Mouse (Mus musculus) heart, embryonic 12.5 days (tissue): ENCODE results near the gene Rasgrp2. TPM values are rescaled to one million over a fixed set of nuclear protein-coding genes. Genes with fewer than 3 reads are reported as not detected.

Experiments
- ATAC-seq: fragments of 200-750 bp; cut with Nextera tagmentation; 2 replicates; pipeline ENCODE4 v1.8.0; 2017; ENCODE audit warnings: moderate TSS enrichment, moderate library complexity; ENCODE audit not compliant: insufficient number of reproducible peaks, low FRiP score
- H3K27ac ChIP-seq: fragments of 300-500 bp; sonication (generic); 2 replicates; pipeline ENCODE4 v1.5.1; 2016; ENCODE audit warnings: mild to moderate bottlenecking, moderate library complexity; ENCODE audit not compliant: poor library complexity, severe bottlenecking
- H3K27me3 ChIP-seq: fragments of 300-500 bp; sonication (generic); replicated peaks from 2 replicates; pipeline ENCODE4 v1.6.1; 2016; ENCODE audit warnings: mild to moderate bottlenecking, moderate library complexity
- H3K36me3 ChIP-seq: fragments of 300-500 bp; sonication (generic); 2 replicates; pipeline ENCODE4 v1.6.1; 2016; ENCODE audit warnings: mild to moderate bottlenecking, moderate library complexity
- H3K4me1 ChIP-seq: fragments of 300-500 bp; sonication (generic); replicated peaks from 2 replicates; pipeline ENCODE4 v1.6.1; 2016; ENCODE audit warnings: mild to moderate bottlenecking
- H3K4me2 ChIP-seq: fragments of 300-500 bp; sonication (generic); 2 replicates; pipeline ENCODE4 v1.6.1; 2016; ENCODE audit warnings: mild to moderate bottlenecking, moderate library complexity
- H3K4me3 ChIP-seq: fragments of 300-500 bp; sonication (generic); 2 replicates; pipeline ENCODE4 v1.5.1; 2016; ENCODE audit warnings: mild to moderate bottlenecking
- H3K9ac ChIP-seq: fragments of 300-500 bp; sonication (generic); 2 replicates; pipeline ENCODE4 v1.6.1; 2016; ENCODE audit warnings: mild to moderate bottlenecking, moderate library complexity
- H3K9me3 ChIP-seq: fragments of 300-500 bp; sonication (generic); replicated peaks from 2 replicates; pipeline ENCODE4 v1.6.1; 2016; ENCODE audit warnings: mild to moderate bottlenecking, moderate library complexity
- WGBS: fragments of 180-500 bp; shearing (Covaris S2); methylation state at CpG from one replicate; pipeline ENCODE4 v1.1.7; 2016; 5-methylcytosine and 5-hydroxymethylcytosine counted together
- polyA plus RNA-seq: library from polyadenylated mRNA; unstranded; fragments of >200 nt; fragmentation: Nextera tagmentation; extraction: Ambion mirVana; gene quantifications from 2 replicates; pipeline ENCODE4 v1.2.1, GENCODE M21; 2016

Rasgrp2 gene
- polyA plus RNA-seq, 1 experiment from 2014 or later, result 45.8 TPM

DNA sequence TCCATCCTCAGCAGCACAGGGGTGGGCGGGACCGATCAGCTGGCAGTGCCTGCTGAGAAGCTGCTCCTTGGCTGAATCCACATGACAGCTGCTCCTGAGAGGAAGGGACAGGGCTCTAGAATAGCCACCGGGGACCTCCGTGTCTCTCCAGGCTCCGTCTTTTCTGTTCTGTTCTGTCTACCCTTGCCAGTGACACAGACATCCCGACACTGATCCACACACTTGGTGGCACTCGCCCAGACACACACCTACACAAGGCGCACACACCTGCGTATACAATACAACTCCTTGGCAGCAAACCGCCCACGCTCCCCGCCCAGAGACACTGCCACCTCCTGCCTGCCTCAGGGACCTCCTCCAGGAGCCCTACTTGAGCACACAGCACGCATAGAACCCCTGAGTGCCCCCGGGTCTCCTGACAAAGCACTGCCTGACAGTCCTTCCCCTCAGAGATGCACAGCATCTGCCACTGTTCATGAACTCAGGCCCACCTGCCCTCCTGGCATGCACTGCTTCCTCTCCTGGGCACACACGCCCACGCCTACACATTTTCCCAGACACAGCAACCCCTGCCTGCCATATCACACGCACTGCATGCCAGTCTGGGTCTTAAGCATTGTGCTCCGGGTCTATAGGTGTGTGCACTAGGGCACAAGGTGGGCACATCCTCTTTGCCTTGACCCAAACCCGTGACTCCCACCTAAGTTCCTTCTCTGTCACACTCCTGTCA, 21.5 kb downstream of the Rasgrp2 start:
- peaks cover 27% of the 10 kb centered on the region for H3K4me1 ChIP-seq
- peaks cover 91% of the 10 kb centered on the region for H3K27me3 ChIP-seq
- no peak overlapping the region for H3K4me3 ChIP-seq
- no peak overlapping the region for H3K9ac ChIP-seq
- H3K27ac ChIP-seq, result no peak overlapping the region
- no peaks in the 10 kb centered on the region for H3K36me3 ChIP-seq
- H3K4me2 ChIP-seq, result no peak overlapping the region
- no peak for ATAC-seq
- WGBS, result 54% methylated on average over 19 of the region's 19 CpGs
- H3K9me3 ChIP-seq, result no peaks in the 10 kb centered on the region

DNA sequence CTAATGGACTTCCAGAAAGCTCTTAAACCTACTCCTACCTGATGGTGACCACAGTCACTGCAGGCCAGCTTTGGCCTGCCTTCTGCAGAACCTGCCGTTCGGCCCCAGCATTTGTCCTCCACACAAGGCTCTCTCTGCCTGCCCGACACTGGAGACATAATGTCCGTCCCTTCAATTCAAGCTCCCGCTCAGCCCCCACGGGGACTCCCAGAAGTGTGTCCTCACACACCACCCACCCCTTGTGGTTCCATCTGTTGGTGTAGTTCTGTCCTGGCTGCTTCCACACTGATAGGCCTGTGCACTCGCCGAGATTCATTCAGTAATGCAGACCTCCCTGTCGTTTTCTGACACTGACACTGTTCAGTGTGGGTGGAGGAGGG, 22.1 kb downstream of the Rasgrp2 start:
- Histone ChIP-seq H3K4me3 (no peak overlapping the region), H3K36me3 (no peaks in the 10 kb centered on the region), H3K9ac (no peak overlapping the region), H3K27me3 (peaks cover 96% of the 10 kb centered on the region), H3K4me2 (no peak overlapping the region), H3K27ac (no peak overlapping the region), H3K9me3 (no peaks in the 10 kb centered on the region), H3K4me1 (peaks cover 22% of the 10 kb centered on the region)
- WGBS, result 64% methylated on average over 9 of the region's 9 CpGs
- ATAC-seq, result no peak

DNA sequence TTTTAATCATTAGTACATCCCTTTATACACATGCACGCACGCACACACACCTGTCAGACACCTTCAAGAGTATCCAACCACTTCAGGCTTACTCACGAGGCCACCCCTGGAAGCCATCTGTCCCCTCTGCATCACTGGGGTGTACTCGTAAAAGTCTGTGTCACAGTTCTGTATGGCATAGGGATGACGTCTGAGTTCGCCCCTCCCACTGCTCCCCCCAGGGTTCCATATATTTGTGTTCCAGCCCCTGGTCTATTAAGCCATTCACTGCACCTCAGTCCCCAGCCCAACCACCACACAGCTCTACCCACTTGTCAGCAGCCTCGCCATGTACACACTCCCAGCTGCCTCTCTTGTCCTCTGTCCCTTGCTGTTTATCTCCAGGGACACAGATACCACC, 22.9 kb downstream of the Rasgrp2 start:
- no peak for ATAC-seq

DNA sequence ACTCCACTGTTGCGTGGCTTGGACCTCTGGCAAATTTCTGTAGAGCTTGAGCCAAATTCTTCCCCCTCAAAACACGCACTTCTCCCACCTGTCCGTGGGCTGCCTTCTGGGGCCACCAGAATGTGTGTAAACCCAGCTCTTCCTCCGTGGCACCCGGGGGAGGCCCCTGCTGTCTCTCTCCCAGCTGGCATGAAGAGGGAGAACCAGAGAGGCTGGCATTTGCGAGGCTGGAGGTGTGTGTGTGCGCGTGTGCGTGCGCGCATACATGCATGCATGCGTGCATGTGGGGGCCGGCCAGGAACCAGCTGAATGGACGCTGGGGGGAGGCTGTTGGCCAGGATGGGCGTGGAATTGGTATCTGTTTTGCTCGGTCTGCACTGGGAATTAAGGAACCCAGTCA, 24.1 kb downstream of the Rasgrp2 start:
- H3K4me2 ChIP-seq, result no peak overlapping the region
- H3K27me3 ChIP-seq, result peaks cover 97% of the 10 kb centered on the region
- no peak overlapping the region for H3K4me3 ChIP-seq
- ATAC-seq, result no peak
- H3K9me3 ChIP-seq, result no peaks in the 10 kb centered on the region
- H3K9ac ChIP-seq, result no peak overlapping the region
- H3K36me3 ChIP-seq, result no peaks in the 10 kb centered on the region
- WGBS, result 76% methylated on average over 16 of the region's 16 CpGs
- no peak overlapping the region for H3K27ac ChIP-seq
- peaks cover 15% of the 10 kb centered on the region for H3K4me1 ChIP-seq

More for the DNA sequence above, 22.9 kb downstream of the Rasgrp2 start:
- WGBS, result 69% methylated on average over 7 of the region's 7 CpGs
- Histone ChIP-seq H3K27me3 (peaks cover 97% of the 10 kb centered on the region), H3K4me3 (no peak overlapping the region), H3K4me1 (peaks cover 14% of the 10 kb centered on the region), H3K4me2 (no peak overlapping the region), H3K27ac (no peak overlapping the region), H3K9me3 (no peaks in the 10 kb centered on the region), H3K36me3 (no peaks in the 10 kb centered on the region), H3K9ac (no peak overlapping the region)

DNA sequence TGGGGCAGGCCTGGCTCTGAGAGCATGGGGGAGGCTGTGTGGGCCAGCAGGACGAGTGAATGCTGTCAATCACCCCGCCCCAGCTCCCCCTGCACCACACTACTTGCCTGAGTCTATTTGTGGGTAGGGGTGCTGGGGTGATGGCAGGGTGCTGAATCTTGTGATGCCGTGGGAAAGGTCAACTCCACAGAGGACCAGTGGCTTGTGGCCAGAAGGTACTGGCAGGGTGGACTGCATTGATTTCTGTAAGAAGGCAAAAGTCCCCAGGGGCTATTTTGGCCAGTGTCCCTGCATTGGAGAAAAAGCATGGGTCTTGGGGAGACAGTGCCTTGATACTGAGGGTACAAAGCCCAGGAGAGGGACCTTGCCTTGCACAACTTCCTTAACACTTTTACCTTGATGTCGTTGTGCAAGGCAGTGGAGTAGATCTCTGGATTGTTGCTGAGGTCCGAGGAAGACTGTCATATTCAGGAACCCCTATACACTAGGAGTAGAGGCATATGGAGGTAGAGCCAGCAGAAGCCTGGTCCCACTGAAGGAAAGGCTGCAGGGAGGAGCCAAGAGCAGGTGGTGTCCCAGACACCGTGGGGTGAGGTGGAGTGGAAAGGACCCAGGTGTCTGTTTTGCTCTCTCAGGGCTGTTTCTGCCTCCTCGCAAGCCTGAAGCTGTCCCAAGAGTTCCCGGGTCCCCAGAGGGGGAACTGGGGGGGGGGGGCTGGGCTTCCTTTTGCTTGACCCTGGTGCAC, 25.2 kb downstream of the Rasgrp2 start:
- WGBS, result 60% methylated on average over 8 of the region's 8 CpGs
- Histone ChIP-seq H3K27ac (no peak overlapping the region), H3K4me2 (no peak overlapping the region), H3K4me3 (no peak overlapping the region), H3K9ac (no peak overlapping the region), H3K36me3 (no peaks in the 10 kb centered on the region), H3K4me1 (peaks cover 17% of the 10 kb centered on the region), H3K27me3 (peaks cover 97% of the 10 kb centered on the region), H3K9me3 (no peaks in the 10 kb centered on the region)
- ATAC-seq, result no peak

DNA sequence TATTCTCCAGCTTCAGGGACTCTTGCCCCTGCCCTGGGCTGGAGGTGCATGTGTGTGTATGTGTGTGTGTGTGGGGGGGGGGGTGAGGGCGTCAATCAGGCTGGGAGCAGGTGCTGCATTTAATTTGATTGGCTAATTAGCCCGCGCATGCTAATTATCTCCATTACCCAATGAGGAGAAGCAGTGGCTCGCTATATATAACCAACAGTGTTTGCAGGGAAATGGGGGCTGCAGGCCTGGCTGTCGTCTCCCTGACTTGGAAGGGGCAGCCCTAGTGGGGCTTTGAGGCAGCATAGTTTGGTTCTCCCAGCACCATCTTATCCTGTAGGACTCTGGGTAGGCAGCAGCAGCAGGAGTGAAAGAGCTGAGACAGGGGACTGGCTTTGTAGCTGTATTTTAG, 26.5 kb downstream of the Rasgrp2 start:
- H3K4me3 ChIP-seq, result no peak overlapping the region
- ATAC-seq, result no peak
- 50% methylated on average over 5 of the region's 5 CpGs for WGBS

DNA sequence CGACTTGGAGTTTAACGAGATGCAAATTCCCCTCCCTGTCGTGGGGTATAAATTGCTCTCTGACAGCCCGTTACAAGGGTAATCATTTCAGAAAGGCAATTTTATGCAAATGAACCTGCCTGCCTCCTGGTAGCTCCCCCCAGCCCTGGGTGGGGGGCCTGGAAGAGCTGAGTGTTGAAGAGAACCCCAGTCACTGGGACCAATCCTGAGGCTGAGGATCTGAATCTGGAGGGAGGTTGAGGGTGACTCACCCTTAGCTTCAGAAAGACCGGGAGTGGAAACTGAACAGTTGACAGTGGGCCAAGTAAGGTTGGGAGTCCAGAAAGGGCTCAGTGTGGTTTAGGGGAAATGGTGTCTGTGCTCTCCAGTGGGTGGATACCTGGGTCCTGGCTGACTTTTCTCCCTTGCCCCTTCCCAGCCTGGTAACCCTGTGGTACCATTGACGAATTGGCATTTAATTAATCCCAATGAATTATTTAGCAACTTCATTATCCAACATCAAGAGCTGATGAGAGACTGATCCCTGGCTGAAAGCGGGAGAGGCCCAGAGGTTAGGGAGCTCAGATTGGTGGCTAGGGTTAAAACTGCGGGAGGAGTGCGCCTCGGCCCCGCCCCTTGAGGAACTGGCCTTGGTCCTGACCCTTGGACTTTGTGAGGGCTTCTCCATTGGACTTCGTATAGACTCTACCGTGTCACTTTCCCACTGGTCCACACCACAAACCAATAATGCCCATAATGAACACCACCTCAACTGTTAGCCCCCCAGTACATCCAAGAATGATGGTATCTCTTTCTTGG, 27.8 kb downstream of the Rasgrp2 start:
- H3K9me3 ChIP-seq, result no peaks in the 10 kb centered on the region
- H3K36me3 ChIP-seq, result no peaks in the 10 kb centered on the region
- H3K4me3 ChIP-seq, result no peak overlapping the region
- H3K9ac ChIP-seq, result no peak overlapping the region
- WGBS, result 24% methylated on average over 13 of the region's 13 CpGs
- peaks cover 95% of the 10 kb centered on the region for H3K27me3 ChIP-seq
- no peak overlapping the region for H3K4me2 ChIP-seq
- ATAC-seq, result no peak
- no peak overlapping the region for H3K27ac ChIP-seq
- H3K4me1 ChIP-seq, result peaks cover 17% of the 10 kb centered on the region

More for the DNA sequence above, 26.5 kb downstream of the Rasgrp2 start:
- Histone ChIP-seq H3K9ac (no peak overlapping the region), H3K9me3 (no peaks in the 10 kb centered on the region), H3K4me2 (no peak overlapping the region), H3K4me1 (peaks cover 17% of the 10 kb centered on the region), H3K27ac (no peak overlapping the region), H3K36me3 (no peaks in the 10 kb centered on the region), H3K27me3 (peaks cover 97% of the 10 kb centered on the region)

DNA sequence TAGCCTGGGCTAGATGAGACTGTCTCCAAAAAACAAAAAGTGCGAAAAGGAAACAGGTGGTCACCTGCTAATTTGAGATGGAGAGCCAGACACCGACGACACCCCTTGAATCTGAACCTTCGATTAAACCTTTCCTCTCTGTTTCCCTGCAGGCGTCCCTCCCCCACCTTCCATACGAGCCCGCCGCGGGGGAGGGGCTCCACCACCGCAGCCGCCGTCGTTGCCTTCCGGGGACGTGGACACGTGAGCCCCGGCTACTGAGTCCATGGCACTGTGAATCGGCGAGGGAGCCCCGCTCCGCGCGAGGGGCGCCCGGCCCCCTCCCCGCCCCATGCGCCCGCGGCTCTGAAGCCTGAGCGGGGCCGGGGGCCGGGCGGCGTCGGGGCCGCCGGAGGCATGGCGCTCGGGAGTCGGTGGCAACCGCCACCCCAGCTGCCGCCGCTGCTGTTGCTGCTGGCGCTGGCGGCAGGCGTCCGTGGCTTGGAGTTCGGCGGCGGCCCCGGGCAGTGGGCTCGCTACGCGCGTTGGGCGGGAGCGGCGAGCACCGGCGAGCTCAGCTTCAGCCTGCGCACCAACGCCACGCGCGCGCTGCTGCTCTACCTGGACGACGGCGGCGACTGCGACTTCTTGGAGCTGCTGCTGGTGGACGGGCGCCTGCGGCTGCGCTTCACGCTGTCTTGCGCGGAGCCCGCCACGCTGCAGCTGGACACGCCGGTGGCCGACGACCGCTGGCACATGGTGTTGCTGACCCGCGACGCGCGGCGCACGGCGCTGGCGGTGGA, 28.7 kb downstream of the Rasgrp2 start:
- no peak for ATAC-seq
- H3K4me3 ChIP-seq, result peak overlapping the region; percentile 26
- peaks cover 17% of the 10 kb centered on the region for H3K4me1 ChIP-seq
- peak overlapping the region; percentile 54 for H3K4me2 ChIP-seq
- no peaks in the 10 kb centered on the region for H3K36me3 ChIP-seq
- 2% methylated on average over 91 of the region's 94 CpGs for WGBS
- peaks cover 97% of the 10 kb centered on the region for H3K27me3 ChIP-seq
- no peaks in the 10 kb centered on the region for H3K9me3 ChIP-seq
- H3K27ac ChIP-seq, result no peak overlapping the region
- H3K9ac ChIP-seq, result no peak overlapping the region

DNA sequence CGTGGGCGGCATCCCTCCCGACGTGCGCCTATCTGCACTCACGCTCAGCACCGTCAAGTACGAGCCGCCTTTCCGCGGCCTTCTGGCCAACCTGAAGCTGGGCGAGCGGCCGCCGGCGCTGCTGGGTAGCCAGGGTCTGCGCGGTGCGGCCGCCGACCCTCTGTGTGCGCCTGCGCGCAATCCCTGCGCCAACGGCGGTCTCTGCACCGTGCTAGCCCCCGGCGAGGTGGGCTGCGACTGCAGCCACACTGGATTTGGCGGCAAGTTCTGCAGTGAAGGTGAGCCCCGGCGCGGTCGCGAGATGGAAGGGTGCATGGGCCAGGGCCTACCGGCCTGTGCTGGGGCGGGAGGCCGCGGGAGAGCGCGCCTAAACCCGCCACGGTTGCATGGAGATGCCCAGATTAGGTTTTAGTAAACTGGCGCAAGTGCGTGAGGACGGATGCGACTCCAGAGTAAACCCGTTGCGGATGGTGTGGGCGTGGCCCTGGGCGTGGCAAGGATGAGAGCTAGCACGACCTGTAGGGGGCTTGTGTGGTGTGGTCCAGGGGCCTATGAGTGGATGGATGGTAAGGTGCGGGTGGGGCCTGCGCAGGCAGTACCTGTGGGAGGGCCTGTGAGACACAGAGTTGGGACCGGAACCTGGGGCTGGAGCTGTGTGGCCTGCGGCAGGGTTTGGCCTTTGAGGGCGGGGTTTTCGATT, 29.5 kb downstream of the Rasgrp2 start:
- peak overlapping the region; percentile 26 for H3K4me3 ChIP-seq
- peaks cover 96% of the 10 kb centered on the region for H3K27me3 ChIP-seq
- no peak overlapping the region for H3K27ac ChIP-seq
- ATAC-seq, result peak; percentile 26; the same call in 1 of the 2 replicates
- H3K9me3 ChIP-seq, result no peaks in the 10 kb centered on the region
- H3K9ac ChIP-seq, result no peak overlapping the region
- WGBS, result under 1% methylated on average over 60 of the region's 60 CpGs
- peaks cover 17% of the 10 kb centered on the region for H3K4me1 ChIP-seq
- H3K36me3 ChIP-seq, result no peaks in the 10 kb centered on the region
- peak overlapping the region; percentile 54 for H3K4me2 ChIP-seq

DNA sequence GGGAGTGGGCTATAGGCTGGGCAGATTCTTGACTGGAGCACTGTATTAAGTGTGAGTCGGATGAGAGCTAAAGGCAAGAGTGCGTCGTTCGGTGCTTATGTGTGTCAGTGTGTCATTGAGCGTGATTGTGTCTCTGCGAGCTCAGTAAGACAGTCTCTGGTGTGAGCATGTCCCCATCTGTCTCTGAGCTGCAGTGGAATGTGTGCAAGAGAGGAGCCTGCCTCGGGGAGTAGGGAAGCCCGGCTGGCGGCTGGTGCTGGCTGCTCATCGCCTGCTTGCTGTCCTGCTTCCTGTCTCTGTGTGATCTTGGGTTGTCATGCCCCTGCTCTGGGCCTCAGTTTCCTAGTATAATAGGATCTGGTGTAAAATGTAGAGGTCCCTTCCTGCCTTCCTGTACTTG, 43.9 kb downstream of the Rasgrp2 start:
- peaks cover 52% of the 10 kb centered on the region for H3K27me3 ChIP-seq
- WGBS, result 65% methylated on average over 10 of the region's 10 CpGs
- H3K4me3 ChIP-seq, result no peak overlapping the region
- H3K9me3 ChIP-seq, result no peaks in the 10 kb centered on the region
- H3K27ac ChIP-seq, result no peak overlapping the region
- H3K4me1 ChIP-seq, result peaks cover 3% of the 10 kb centered on the region; the same call in 1 of the 2 replicates
- H3K36me3 ChIP-seq, result no peaks in the 10 kb centered on the region
- H3K4me2 ChIP-seq, result no peak overlapping the region
- no peak overlapping the region for H3K9ac ChIP-seq
- no peak for ATAC-seq
